Mouse (Mus musculus): ENCODE results near the gene Bad. TPM values are rescaled to one million over a fixed set of nuclear protein-coding genes. Genes with fewer than 3 reads are reported as not detected.
A peak's percentile ranks its signal among the peaks of the same experiment; 100 is the strongest.

The Bad gene
- polyA plus RNA-seq, 2 experiments, result 76.5 to 77.5 TPM

DNA sequence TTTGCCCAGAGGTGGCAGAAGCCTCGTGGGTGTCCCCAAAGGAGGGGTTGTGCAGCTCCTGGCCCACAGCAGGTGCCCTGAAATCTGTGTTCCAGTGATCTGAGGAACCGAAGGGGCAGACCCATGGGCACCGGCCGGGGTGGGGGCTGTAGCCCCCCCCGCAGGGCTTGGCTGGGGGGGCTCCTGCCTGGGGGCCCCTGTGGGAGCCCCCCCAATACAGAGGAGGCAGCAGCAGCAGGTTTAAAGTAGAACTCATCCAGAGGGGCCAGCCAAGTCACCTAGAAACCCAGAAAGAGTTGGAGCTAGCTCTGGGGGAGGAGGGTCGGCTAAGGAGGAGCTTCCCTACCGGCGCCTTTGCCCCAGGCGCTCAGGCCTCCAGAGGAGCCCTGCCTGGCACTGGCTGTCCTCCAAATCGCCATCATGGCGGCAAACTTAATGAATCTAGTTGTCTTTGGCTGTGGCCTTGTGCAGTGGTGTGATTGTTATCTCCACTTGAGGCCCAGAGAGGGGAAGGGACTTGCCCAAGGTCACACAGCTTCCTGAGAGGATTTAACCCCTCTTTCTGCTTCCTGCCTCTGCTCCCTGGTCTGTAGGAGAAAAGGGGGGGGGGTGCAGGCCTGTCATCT is 28.9 kb downstream of the Bad start:
- no peak for ATAC-seq (ENCODE audit: low FRiP score, low read depth)
- peak overlapping the region; percentile 61 for H3K4me2 ChIP-seq (replicated peaks; ENCODE audit: low read depth, low read length, severe bottlenecking)
- H3K4me3 ChIP-seq (replicated peaks; ENCODE audit: low read length), result peak overlapping the region; percentile 61
- no peak for DNase-seq (ENCODE audit: low spot score)
- WGBS, result 22% methylated on average over 11 of the region's 11 CpGs
- 0 out of 2 replicates have a peak overlapping the region, but pooled peaks have one; percentile 63 for H3K9ac ChIP-seq (ENCODE audit: low read depth, low read length, severe bottlenecking)
- H3K4me1 ChIP-seq (ENCODE audit: control insufficient read depth, insufficient read depth, low read length), result peaks cover 21% of the 10 kb centered on the region
- H3K27ac ChIP-seq (replicated peaks; ENCODE audit: low read depth, low read length), result no peak overlapping the region
- H3K36me3 ChIP-seq (ENCODE audit: control insufficient read depth, insufficient read depth, low read length), result peaks cover 10% of the 10 kb centered on the region
- H3K27me3 ChIP-seq (ENCODE audit: control insufficient read depth, insufficient read depth, low read length), result no peaks in the 10 kb centered on the region
- H3K9me3 ChIP-seq (ENCODE audit: control insufficient read depth, low read length), result no peaks in the 10 kb centered on the region
- no peak for TF ChIP-seq POLR2A (IDR thresholded peaks at IDR 0.05; ENCODE audit: borderline replicate concordance, extremely low read depth, insufficient read depth, insufficient read length)

DNA sequence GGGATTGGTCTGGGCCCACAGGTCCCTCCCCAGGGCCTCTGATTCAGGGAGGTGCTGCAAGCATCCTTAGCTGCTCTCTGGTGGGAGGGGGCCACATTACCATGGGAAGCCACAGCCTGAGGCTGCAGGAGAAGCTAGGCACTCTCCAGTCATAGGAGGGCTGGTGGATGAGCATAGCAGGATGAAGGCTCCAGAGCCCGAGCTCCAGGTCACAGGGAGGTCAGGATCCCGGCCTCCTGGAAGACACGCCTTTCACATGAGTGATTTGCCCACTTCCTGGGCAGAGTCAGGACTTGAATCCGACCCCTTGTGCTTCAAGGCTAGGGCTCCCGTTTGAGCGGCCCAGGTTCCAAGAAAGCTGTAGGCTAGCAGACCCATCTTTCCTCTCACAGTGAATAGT is 30.0 kb downstream of the Bad start:
- 32% methylated on average over 6 of the region's 6 CpGs for WGBS
- no peak overlapping the region for H3K27ac ChIP-seq (replicated peaks; ENCODE audit: low read depth, low read length)
- H3K9me3 ChIP-seq (ENCODE audit: control insufficient read depth, low read length), result no peaks in the 10 kb centered on the region
- peaks cover 27% of the 10 kb centered on the region for H3K4me1 ChIP-seq (ENCODE audit: control insufficient read depth, insufficient read depth, low read length)
- H3K36me3 ChIP-seq (ENCODE audit: control insufficient read depth, insufficient read depth, low read length), result no peaks in the 10 kb centered on the region
- H3K4me3 ChIP-seq (replicated peaks; ENCODE audit: low read length), result no peak overlapping the region
- H3K27me3 ChIP-seq (ENCODE audit: control insufficient read depth, insufficient read depth, low read length), result no peaks in the 10 kb centered on the region
- ATAC-seq (ENCODE audit: low FRiP score, low read depth) (no peak), DNase-seq (ENCODE audit: low spot score) (no peak)
- H3K9ac ChIP-seq (ENCODE audit: low read depth, low read length, severe bottlenecking), result no peak overlapping the region
- no peak for TF ChIP-seq POLR2A (IDR thresholded peaks at IDR 0.05; ENCODE audit: borderline replicate concordance, extremely low read depth, insufficient read depth, insufficient read length)
- no peak overlapping the region for H3K4me2 ChIP-seq (replicated peaks; ENCODE audit: low read depth, low read length, severe bottlenecking)

GRCm38 (mm10) chr19:6972247-6972917 is 30.7 kb downstream of the Bad start:
- H3K27ac ChIP-seq (replicated peaks; ENCODE audit: low read depth, low read length), result no peak overlapping the region
- DNase-seq (ENCODE audit: low spot score), result no peak
- H3K4me2 ChIP-seq (replicated peaks; ENCODE audit: low read depth, low read length, severe bottlenecking), result no peak overlapping the region
- no peaks in the 10 kb centered on the region for H3K9me3 ChIP-seq (ENCODE audit: control insufficient read depth, low read length)
- no peak for ATAC-seq (ENCODE audit: low FRiP score, low read depth)
- H3K4me3 ChIP-seq (replicated peaks; ENCODE audit: low read length), result no peak overlapping the region
- H3K4me1 ChIP-seq (ENCODE audit: control insufficient read depth, insufficient read depth, low read length), result peaks cover 28% of the 10 kb centered on the region
- 83% methylated on average over 13 of the region's 13 CpGs for WGBS
- no peak for TF ChIP-seq POLR2A (IDR thresholded peaks at IDR 0.05; ENCODE audit: borderline replicate concordance, extremely low read depth, insufficient read depth, insufficient read length)
- no peak overlapping the region for H3K9ac ChIP-seq (ENCODE audit: low read depth, low read length, severe bottlenecking)
- 0 out of 2 replicates have a peak, but pooled peaks cover 2% of the 10 kb centered on the region for H3K36me3 ChIP-seq (ENCODE audit: control insufficient read depth, insufficient read depth, low read length)
- H3K27me3 ChIP-seq (ENCODE audit: control insufficient read depth, insufficient read depth, low read length), result no peaks in the 10 kb centered on the region

- peaks cover 22% of the 10 kb centered on the region for H3K4me1 ChIP-seq (ENCODE audit: control insufficient read depth, insufficient read depth, low read length)
- ATAC-seq (ENCODE audit: low FRiP score, low read depth) (no peak), DNase-seq (ENCODE audit: low spot score) (no peak)
- H3K9ac ChIP-seq (ENCODE audit: low read depth, low read length, severe bottlenecking), result peak overlapping the region; percentile 69; the same call in 1 of the 2 replicates
- peaks cover 14% of the 10 kb centered on the region; the same call in 1 of the 2 replicates for H3K36me3 ChIP-seq (ENCODE audit: control insufficient read depth, insufficient read depth, low read length)
- no peaks in the 10 kb centered on the region for H3K27me3 ChIP-seq (ENCODE audit: control insufficient read depth, insufficient read depth, low read length)
- TF ChIP-seq POLR2A (IDR thresholded peaks at IDR 0.05; ENCODE audit: borderline replicate concordance, extremely low read depth, insufficient read depth, insufficient read length), result no peak
- peak overlapping the region; percentile 86 for H3K4me2 ChIP-seq (replicated peaks; ENCODE audit: low read depth, low read length, severe bottlenecking)
- no peak overlapping the region for H3K27ac ChIP-seq (replicated peaks; ENCODE audit: low read depth, low read length)
- 30% methylated on average over 12 of the region's 12 CpGs for WGBS
- peak overlapping the region; percentile 67 for H3K4me3 ChIP-seq (replicated peaks; ENCODE audit: low read length)
- no peaks in the 10 kb centered on the region for H3K9me3 ChIP-seq (ENCODE audit: control insufficient read depth, low read length)
Measured at GRCm38 (mm10) chr19:6973581-6974190, 32.0 kb downstream of the Bad start.

Data from limb, embryonic 14.5 days (tissue).